Mouse (Mus musculus): ENCODE results near the gene Grin2a. TPM values are rescaled to one million over a fixed set of nuclear protein-coding genes. Genes with fewer than 3 reads are reported as not detected.

Gene Grin2a
- polyA plus RNA-seq, 2 experiments = 0.64 to 2.0 TPM

DNA sequence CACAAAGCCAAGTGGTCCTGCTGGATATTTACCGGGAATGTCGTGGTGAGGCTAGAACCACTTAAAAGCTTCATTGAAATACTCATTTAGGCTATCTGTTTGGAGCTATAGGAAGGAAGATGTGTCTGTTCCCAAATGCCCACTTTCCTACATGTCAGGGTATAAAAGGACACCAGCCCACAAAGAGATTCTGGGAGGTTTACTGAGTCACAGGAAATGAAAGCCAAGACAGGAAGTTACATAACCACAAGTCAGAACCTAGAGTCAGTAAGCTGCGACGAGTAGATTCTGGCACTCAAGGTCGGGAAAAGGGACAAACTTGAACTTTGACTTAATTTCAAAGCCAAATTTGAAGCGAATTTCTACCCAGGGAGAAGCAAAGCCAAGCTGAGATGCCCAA lies 30.9 kb downstream of the Grin2a start:
- no peaks in the 10 kb centered on the region for H3K36me3 ChIP-seq (ENCODE audit: control insufficient read depth, insufficient read depth, low read length)
- no peak overlapping the region for H3K4me3 ChIP-seq (replicated peaks; ENCODE audit: low read length)
- ATAC-seq (ENCODE audit: low FRiP score, low read depth) (no peak), DNase-seq (ENCODE audit: low spot score) (no peak)
- H3K27ac ChIP-seq (replicated peaks; ENCODE audit: low read depth, low read length) = no peak overlapping the region
- no peak overlapping the region for H3K9ac ChIP-seq (ENCODE audit: low read depth, low read length, severe bottlenecking)
- H3K27me3 ChIP-seq (ENCODE audit: control insufficient read depth, insufficient read depth, low read length) = no peaks in the 10 kb centered on the region
- no peaks in the 10 kb centered on the region for H3K9me3 ChIP-seq (ENCODE audit: control insufficient read depth, low read length)
- H3K4me1 ChIP-seq (ENCODE audit: control insufficient read depth, insufficient read depth, low read length) = no peaks in the 10 kb centered on the region
- no peak for TF ChIP-seq POLR2A (IDR thresholded peaks at IDR 0.05; ENCODE audit: borderline replicate concordance, extremely low read depth, insufficient read depth, insufficient read length)
- H3K4me2 ChIP-seq (replicated peaks; ENCODE audit: low read depth, low read length, severe bottlenecking) = no peak overlapping the region
- WGBS = 77% methylated on average over 6 of the region's 6 CpGs

- Histone ChIP-seq H3K36me3 (ENCODE audit: control insufficient read depth, insufficient read depth, low read length) (no peaks in the 10 kb centered on the region), H3K27me3 (ENCODE audit: control insufficient read depth, insufficient read depth, low read length) (no peaks in the 10 kb centered on the region), H3K4me3 (replicated peaks; ENCODE audit: low read length) (no peak overlapping the region), H3K9ac (ENCODE audit: low read depth, low read length, severe bottlenecking) (no peak overlapping the region), H3K4me1 (ENCODE audit: control insufficient read depth, insufficient read depth, low read length) (no peaks in the 10 kb centered on the region), H3K4me2 (replicated peaks; ENCODE audit: low read depth, low read length, severe bottlenecking) (no peak overlapping the region), H3K27ac (replicated peaks; ENCODE audit: low read depth, low read length) (no peak overlapping the region), H3K9me3 (ENCODE audit: control insufficient read depth, low read length) (no peaks in the 10 kb centered on the region)
- no peak for TF ChIP-seq POLR2A (IDR thresholded peaks at IDR 0.05; ENCODE audit: borderline replicate concordance, extremely low read depth, insufficient read depth, insufficient read length)
- ATAC-seq (ENCODE audit: low FRiP score, low read depth) (no peak; the same call in 1 of the 2 replicates), DNase-seq (ENCODE audit: low spot score) (no peak)
- WGBS = 88% methylated on average over 1 of the region's 1 CpGs
Observed at GRCm38 (mm10) chr16:9962482-9962881, 32.9 kb downstream of the Grin2a start.

DNA sequence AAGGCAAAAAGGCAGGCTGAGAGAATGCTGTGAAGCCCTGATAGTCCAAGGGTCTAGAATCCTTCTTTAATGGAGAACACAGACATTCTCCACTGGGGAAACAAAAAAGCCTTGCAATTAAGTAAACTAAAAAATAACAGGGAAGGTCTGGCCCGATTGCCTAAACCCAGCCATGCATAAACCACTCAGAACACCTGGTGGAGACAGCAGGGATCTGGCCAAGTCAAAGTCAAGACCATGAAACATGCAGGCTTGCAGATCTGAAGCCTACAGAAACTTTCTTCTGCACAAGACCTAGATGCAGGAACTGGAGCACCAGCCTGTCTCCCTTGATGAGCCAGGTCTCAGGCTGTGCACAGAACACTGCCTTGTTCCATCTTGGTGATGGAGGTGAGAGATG lies 36.0 kb downstream of the Grin2a start:
- DNase-seq (ENCODE audit: low spot score) = no peak
- Histone ChIP-seq H3K36me3 (ENCODE audit: control insufficient read depth, insufficient read depth, low read length) (no peaks in the 10 kb centered on the region), H3K27me3 (ENCODE audit: control insufficient read depth, insufficient read depth, low read length) (no peaks in the 10 kb centered on the region), H3K9ac (ENCODE audit: low read depth, low read length, severe bottlenecking) (no peak overlapping the region), H3K27ac (replicated peaks; ENCODE audit: low read depth, low read length) (no peak overlapping the region), H3K9me3 (ENCODE audit: control insufficient read depth, low read length) (no peaks in the 10 kb centered on the region), H3K4me2 (replicated peaks; ENCODE audit: low read depth, low read length, severe bottlenecking) (no peak overlapping the region), H3K4me3 (replicated peaks; ENCODE audit: low read length) (no peak overlapping the region), H3K4me1 (ENCODE audit: control insufficient read depth, insufficient read depth, low read length) (no peaks in the 10 kb centered on the region)
- 31% methylated on average over 1 of the region's 1 CpGs for WGBS
- TF ChIP-seq POLR2A (IDR thresholded peaks at IDR 0.05; ENCODE audit: borderline replicate concordance, extremely low read depth, insufficient read depth, insufficient read length) = no peak
- no peak for ATAC-seq (ENCODE audit: low FRiP score, low read depth)

DNA sequence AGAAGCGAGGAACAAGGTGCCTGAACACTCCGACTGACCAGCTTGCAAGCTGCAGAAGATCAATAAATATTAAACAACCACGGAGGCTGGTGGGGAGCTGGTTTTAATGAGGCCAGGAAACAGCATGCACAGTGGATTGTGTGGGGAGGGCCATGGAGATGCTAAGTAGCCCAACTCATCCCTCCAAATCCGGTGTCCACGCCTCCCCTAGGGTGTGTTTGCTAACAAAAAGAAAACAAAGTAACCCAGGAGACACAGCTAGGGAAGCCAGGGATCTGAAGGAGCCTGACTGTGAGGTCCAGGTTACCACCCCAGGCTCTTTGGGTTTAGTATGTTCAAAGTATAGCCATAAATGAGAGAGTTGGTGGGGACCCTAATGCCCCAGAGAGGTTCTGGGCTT lies 41.1 kb downstream of the Grin2a start:
- WGBS = 32% methylated on average over 5 of the region's 5 CpGs
- H3K4me2 ChIP-seq (replicated peaks; ENCODE audit: low read depth, low read length, severe bottlenecking) = no peak overlapping the region

GRCm38 (mm10) chr16:9953396-9953831 lies 41.9 kb downstream of the Grin2a start:
- H3K36me3 ChIP-seq (ENCODE audit: control insufficient read depth, insufficient read depth, low read length) = no peaks in the 10 kb centered on the region
- H3K9ac ChIP-seq (ENCODE audit: low read depth, low read length, severe bottlenecking) = no peak overlapping the region
- H3K9me3 ChIP-seq (ENCODE audit: control insufficient read depth, low read length) = no peaks in the 10 kb centered on the region
- H3K4me3 ChIP-seq (replicated peaks; ENCODE audit: low read length) = no peak overlapping the region
- TF ChIP-seq POLR2A (IDR thresholded peaks at IDR 0.05; ENCODE audit: borderline replicate concordance, extremely low read depth, insufficient read depth, insufficient read length) = no peak
- H3K4me2 ChIP-seq (replicated peaks; ENCODE audit: low read depth, low read length, severe bottlenecking) = no peak overlapping the region
- no peak for ATAC-seq (ENCODE audit: low FRiP score, low read depth)
- DNase-seq (ENCODE audit: low spot score) = no peak
- 90% methylated on average over 5 of the region's 5 CpGs for WGBS
- no peak overlapping the region for H3K27ac ChIP-seq (replicated peaks; ENCODE audit: low read depth, low read length)
- no peaks in the 10 kb centered on the region for H3K4me1 ChIP-seq (ENCODE audit: control insufficient read depth, insufficient read depth, low read length)
- no peaks in the 10 kb centered on the region for H3K27me3 ChIP-seq (ENCODE audit: control insufficient read depth, insufficient read depth, low read length)

More for the DNA sequence above, 41.1 kb downstream of the Grin2a start:
- Histone ChIP-seq H3K27ac (replicated peaks; ENCODE audit: low read depth, low read length) (no peak overlapping the region), H3K9ac (ENCODE audit: low read depth, low read length, severe bottlenecking) (no peak overlapping the region), H3K36me3 (ENCODE audit: control insufficient read depth, insufficient read depth, low read length) (no peaks in the 10 kb centered on the region), H3K27me3 (ENCODE audit: control insufficient read depth, insufficient read depth, low read length) (no peaks in the 10 kb centered on the region), H3K4me3 (replicated peaks; ENCODE audit: low read length) (no peak overlapping the region), H3K9me3 (ENCODE audit: control insufficient read depth, low read length) (no peaks in the 10 kb centered on the region), H3K4me1 (ENCODE audit: control insufficient read depth, insufficient read depth, low read length) (no peaks in the 10 kb centered on the region)
- DNase-seq (ENCODE audit: low spot score) = no peak
- no peak for TF ChIP-seq POLR2A (IDR thresholded peaks at IDR 0.05; ENCODE audit: borderline replicate concordance, extremely low read depth, insufficient read depth, insufficient read length)
- ATAC-seq (ENCODE audit: low FRiP score, low read depth) = no peak

GRCm38 (mm10) chr16:9949250-9949649 lies 46.1 kb downstream of the Grin2a start:
- Histone ChIP-seq H3K36me3 (ENCODE audit: control insufficient read depth, insufficient read depth, low read length) (no peaks in the 10 kb centered on the region), H3K9me3 (ENCODE audit: control insufficient read depth, low read length) (no peaks in the 10 kb centered on the region), H3K4me2 (replicated peaks; ENCODE audit: low read depth, low read length, severe bottlenecking) (no peak overlapping the region), H3K27me3 (ENCODE audit: control insufficient read depth, insufficient read depth, low read length) (no peaks in the 10 kb centered on the region), H3K9ac (ENCODE audit: low read depth, low read length, severe bottlenecking) (no peak overlapping the region), H3K4me3 (replicated peaks; ENCODE audit: low read length) (no peak overlapping the region), H3K27ac (replicated peaks; ENCODE audit: low read depth, low read length) (no peak overlapping the region), H3K4me1 (ENCODE audit: control insufficient read depth, insufficient read depth, low read length) (no peaks in the 10 kb centered on the region)
- ATAC-seq (ENCODE audit: low FRiP score, low read depth) (no peak), DNase-seq (ENCODE audit: low spot score) (no peak)
- 75% methylated on average over 3 of the region's 3 CpGs for WGBS
- TF ChIP-seq POLR2A (IDR thresholded peaks at IDR 0.05; ENCODE audit: borderline replicate concordance, extremely low read depth, insufficient read depth, insufficient read length) = no peak

Data from limb, embryonic 14.5 days (tissue).